Mouse (Mus musculus) spleen, adult 2 months (tissue): ENCODE data around the gene Cldn22. TPM values are rescaled to one million over a fixed set of nuclear protein-coding genes. Genes with fewer than 3 reads are reported as not detected.

ENCODE experiments used
- DNase-seq, 2 experiments: peaks; one replicate each; pipeline versions ENCODE4 v3.0.0 to v3.0.0-alpha.2; 2012 to 2021; ENCODE audit warnings: low spot score in 2 of 2, low read depth in 1 of 2
- H3K27ac ChIP-seq: fragments of 200-500 bp; 2 replicates; pipeline ENCODE4 v1.5.1; 2012; ENCODE audit warnings: low read length, inconsistent platforms; ENCODE audit not compliant: insufficient read depth
- H3K27me3 ChIP-seq: fragments of 200-500 bp; 2 replicates; pipeline ENCODE4 v1.6.1; 2012; ENCODE audit warnings: mild to moderate bottlenecking, moderate library complexity, low read length, inconsistent platforms; ENCODE audit not compliant: control insufficient read depth, insufficient read depth
- H3K36me3 ChIP-seq: fragments of 200-500 bp; 2 replicates; pipeline ENCODE4 v1.6.1; 2012; ENCODE audit warnings: mild to moderate bottlenecking, low read length, inconsistent platforms; ENCODE audit not compliant: control insufficient read depth, insufficient read depth
- H3K4me1 ChIP-seq: fragments of 200-500 bp; 2 replicates; pipeline ENCODE4 v1.6.1; 2011; ENCODE audit warnings: inconsistent platforms; ENCODE audit not compliant: control insufficient read depth, insufficient read depth, insufficient read length
- H3K4me3 ChIP-seq: fragments of 200-500 bp; 2 replicates; pipeline ENCODE4 v1.5.1; 2011; ENCODE audit warnings: mild to moderate bottlenecking, inconsistent platforms; ENCODE audit not compliant: insufficient read depth, insufficient read length; ENCODE audit errors: extremely low read depth
- CTCF ChIP-seq: fragments of 200-500 bp; IDR thresholded peaks from 2 replicates; pipeline ENCODE4 v1.5.1; 2011; ENCODE audit warnings: mild to moderate bottlenecking, inconsistent platforms; ENCODE audit not compliant: insufficient read depth, insufficient read length, insufficient replicate concordance; ENCODE audit errors: extremely low read depth
- POLR2A ChIP-seq: fragments of 200-500 bp; IDR thresholded peaks from 2 replicates; pipeline ENCODE4 v1.6.1; 2011; ENCODE audit warnings: low read depth, low read length, inconsistent platforms
- WGBS: fragments of 180-500 bp; shearing (Covaris S2); methylation state at CpG from one replicate; pipeline ENCODE4 v1.1.7; 2018; 5-methylcytosine and 5-hydroxymethylcytosine counted together
- polyA plus RNA-seq: library from polyadenylated mRNA; depleted of rRNA; stranded (reverse); fragments of >200 nt; gene quantifications from 2 replicates; pipeline ENCODE4 v1.2.3, GENCODE M21; 2012

Gene Cldn22
- polyA plus RNA-seq, 1 experiment: 0.21 TPM

DNA sequence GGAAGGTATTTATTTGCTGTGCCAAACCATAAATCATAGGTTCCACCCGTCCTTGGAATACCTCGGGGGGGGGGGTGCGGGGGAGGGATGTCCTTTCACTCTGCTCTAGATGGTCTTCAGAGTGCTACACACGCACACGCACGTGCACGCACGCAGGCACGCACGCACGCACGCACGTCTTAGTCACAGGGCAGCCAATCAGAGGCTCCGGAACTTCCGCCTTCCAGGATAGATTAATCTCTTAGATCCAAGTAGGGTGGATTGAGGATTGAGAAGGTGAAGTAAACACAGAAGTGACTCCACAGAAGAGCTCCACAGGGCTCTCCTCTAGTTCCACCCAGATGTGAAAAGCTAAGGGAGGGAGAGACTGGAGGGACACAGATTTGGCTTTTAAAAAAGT is 38.0 kb upstream of the Cldn22 start:
- Histone ChIP-seq H3K4me1 (no peaks in the 10 kb centered on the region), H3K27ac (no peak overlapping the region), H3K27me3 (no peaks in the 10 kb centered on the region), H3K4me3 (no peak overlapping the region), H3K36me3 (no peaks in the 10 kb centered on the region)
- TF ChIP-seq POLR2A (no peak), CTCF (no peak)
- 93% methylated on average over 15 of the region's 15 CpGs for WGBS
- no peak for DNase-seq

DNA sequence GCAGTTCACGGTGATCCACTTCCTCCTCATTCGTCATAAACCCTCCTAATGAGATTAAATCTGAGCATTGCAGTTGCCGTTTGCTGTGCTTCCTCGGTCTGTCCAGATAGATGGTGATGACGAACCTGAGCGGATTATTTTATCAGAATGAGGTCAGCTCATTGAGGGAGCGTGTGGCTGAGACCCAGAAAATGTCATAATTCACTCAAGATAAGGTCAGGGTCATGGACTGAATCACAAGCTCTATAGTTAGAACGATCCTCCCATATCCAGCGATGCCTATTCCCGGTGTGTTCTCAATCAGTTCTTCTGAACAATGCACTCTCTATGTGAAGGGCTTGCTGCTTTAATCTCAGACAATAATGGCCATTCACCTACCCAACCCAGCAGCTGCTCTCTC is 36.6 kb upstream of the Cldn22 start:
- no peak for TF ChIP-seq CTCF
- Histone ChIP-seq H3K4me3 (no peak overlapping the region), H3K36me3 (no peaks in the 10 kb centered on the region), H3K27ac (no peak overlapping the region), H3K27me3 (no peaks in the 10 kb centered on the region), H3K4me1 (no peaks in the 10 kb centered on the region)
- WGBS: 65% methylated on average over 10 of the region's 10 CpGs
- no peak for DNase-seq

DNA sequence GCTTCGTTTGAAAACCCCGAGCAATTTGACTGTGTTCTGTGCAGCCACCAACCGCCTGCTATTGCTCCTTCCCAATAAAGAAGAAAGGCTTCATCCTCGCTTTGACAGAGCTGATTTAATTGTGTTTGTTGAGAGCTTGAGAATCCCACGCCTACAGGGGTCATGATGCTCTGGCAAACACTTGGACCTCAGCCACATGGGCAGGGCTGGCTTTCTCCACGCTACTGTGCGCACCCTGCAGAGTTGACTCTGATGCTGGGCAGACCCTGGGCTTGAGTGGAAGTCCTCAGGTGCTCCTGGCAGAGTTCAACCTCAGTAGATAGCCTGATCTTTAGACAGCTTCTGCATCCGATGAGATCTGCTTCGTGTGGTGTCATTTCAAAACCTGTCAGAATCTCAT is 32.3 kb upstream of the Cldn22 start:
- TF ChIP-seq CTCF (no peak), POLR2A (no peak)
- no peak for DNase-seq
- 82% methylated on average over 9 of the region's 9 CpGs for WGBS
- Histone ChIP-seq H3K4me3 (no peak overlapping the region), H3K4me1 (no peaks in the 10 kb centered on the region), H3K27ac (no peak overlapping the region), H3K27me3 (no peaks in the 10 kb centered on the region), H3K36me3 (no peaks in the 10 kb centered on the region)

DNA sequence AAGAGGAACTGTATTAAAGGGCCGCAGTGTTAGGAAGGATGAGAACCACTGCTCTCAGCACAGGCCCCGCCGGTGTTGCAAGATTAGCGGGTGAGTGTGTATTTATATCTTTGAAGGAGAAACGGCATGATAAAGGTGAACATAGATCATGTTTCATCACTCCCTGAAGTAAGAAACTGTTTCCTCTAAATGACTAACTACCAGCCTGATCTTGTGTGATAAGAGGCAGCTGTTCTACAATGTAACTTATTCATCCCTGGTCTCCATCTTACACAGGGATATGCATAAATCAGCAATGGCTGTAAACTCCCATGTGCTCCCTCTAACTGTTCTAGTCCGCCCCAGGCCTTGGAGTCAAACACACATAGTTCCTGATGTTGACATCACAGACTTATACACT is 24.8 kb upstream of the Cldn22 start:
- H3K27ac ChIP-seq: no peak overlapping the region
- H3K4me3 ChIP-seq: no peak overlapping the region
- H3K4me1 ChIP-seq: no peaks in the 10 kb centered on the region
- no peak for TF ChIP-seq POLR2A
- WGBS: 63% methylated on average over 6 of the region's 6 CpGs
- DNase-seq: no peak
- H3K27me3 ChIP-seq: no peaks in the 10 kb centered on the region
- H3K36me3 ChIP-seq: no peaks in the 10 kb centered on the region

DNA sequence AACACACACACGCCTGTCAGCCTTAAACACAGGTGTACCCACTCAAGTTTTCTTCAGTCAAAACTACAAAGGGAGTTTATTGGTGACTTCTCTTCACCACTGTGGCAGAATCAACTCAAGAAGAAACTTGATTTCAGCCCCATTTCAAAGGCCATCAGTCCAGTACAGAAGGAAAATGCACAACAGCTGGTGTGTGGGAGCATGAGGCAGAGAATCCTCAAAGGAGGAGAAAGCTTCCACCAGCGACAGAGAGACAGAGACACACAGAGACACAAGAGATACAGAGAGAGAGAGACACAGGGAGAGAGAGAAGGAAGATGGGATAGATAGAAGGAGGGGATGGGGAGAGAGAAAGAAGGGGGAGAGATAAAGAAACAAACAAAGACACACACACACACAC is 21.9 kb upstream of the Cldn22 start:
- no peak overlapping the region for H3K27ac ChIP-seq
- H3K4me1 ChIP-seq: no peaks in the 10 kb centered on the region
- no peaks in the 10 kb centered on the region for H3K36me3 ChIP-seq
- no peak overlapping the region for H3K4me3 ChIP-seq
- TF ChIP-seq CTCF (no peak), POLR2A (no peak)
- DNase-seq: no peak
- H3K27me3 ChIP-seq: no peaks in the 10 kb centered on the region
- 80% methylated on average over 2 of the region's 2 CpGs for WGBS

DNA sequence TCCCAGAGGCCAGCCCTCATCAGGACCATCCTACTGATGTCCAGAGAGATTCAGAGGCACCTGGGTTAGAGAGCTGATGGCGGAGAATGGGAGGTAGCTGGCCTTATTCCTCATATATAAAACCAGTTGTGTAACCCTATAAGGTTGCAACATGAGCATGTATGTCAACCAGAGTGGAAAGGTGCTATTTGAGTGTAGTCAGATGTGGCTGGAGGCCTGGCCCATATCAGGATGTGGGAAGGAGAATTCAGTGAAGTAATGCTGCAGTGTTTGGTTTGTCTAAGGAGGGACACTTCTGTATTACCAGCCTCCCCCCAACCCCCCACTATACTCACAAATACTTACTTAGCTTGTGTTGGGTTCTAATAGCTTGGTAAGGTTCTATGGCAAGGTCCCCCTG is 20.0 kb upstream of the Cldn22 start:
- H3K36me3 ChIP-seq: no peaks in the 10 kb centered on the region
- H3K27me3 ChIP-seq: no peaks in the 10 kb centered on the region
- 89% methylated on average over 1 of the region's 1 CpGs for WGBS
- no peak for DNase-seq
- H3K27ac ChIP-seq: no peak overlapping the region
- no peaks in the 10 kb centered on the region for H3K4me1 ChIP-seq
- no peak overlapping the region for H3K4me3 ChIP-seq
- TF ChIP-seq CTCF (no peak), POLR2A (no peak)

DNA sequence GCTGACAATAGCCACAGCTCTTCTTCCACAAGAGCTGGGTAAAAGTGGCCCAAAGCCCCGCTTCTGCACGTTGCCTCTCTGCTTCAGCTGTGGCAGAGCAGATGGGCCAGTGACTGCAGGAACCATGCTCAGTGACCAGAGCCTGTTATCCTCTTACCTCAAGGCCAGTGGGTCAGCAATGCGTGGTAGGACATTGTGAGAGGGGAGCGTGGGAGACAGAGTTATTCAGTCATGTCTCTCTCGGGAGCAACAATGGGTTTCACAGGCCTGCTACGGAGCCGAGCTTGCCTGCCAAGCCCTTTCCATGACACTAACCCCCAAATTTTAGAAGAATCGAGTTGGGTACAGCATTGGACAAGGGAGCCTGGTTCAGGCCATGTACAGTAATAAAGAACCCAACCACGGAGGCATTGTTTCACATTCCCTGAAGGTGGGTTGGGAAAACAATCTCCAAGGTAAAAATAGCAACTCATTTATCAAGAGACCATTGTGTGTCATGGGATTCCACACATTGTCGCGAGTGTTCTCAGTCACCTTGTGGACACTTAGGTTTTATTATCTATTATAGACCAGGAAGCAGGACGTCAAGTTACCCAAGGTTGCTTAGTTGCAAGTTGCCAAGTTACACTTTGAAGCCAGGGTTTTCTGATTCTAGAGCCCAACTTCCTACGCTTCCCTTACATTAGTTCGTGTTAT is 14.2 kb upstream of the Cldn22 start:
- WGBS: 87% methylated on average over 14 of the region's 14 CpGs
- DNase-seq: no peak
- Histone ChIP-seq H3K36me3 (no peaks in the 10 kb centered on the region), H3K4me1 (no peaks in the 10 kb centered on the region), H3K4me3 (no peak overlapping the region), H3K27ac (no peak overlapping the region), H3K27me3 (no peaks in the 10 kb centered on the region)
- TF ChIP-seq POLR2A (no peak), CTCF (no peak)
